Mouse (Mus musculus) macrophage (primary cell): ENCODE measurements at regions not wholly inside any gene's neighbourhood (a gene's known extent, or its start where the extent isn't known, plus 50 kb on each side); places are given as distances from the start of the nearest gene placed in this dataset.

Experiments
- H3K27ac ChIP-seq: fragments of 350-480 bp; formaldehyde crosslinking; 2 replicates; pipeline ENCODE4 v1.9.0; 2021
- H3K36me3 ChIP-seq: fragments of 350-480 bp; formaldehyde crosslinking; 2 replicates; pipeline ENCODE4 v1.9.0; 2021; ENCODE audit errors: inconsistent target
- H3K4me3 ChIP-seq: fragments of 350-480 bp; formaldehyde crosslinking; 2 replicates; pipeline ENCODE4 v1.9.0; 2021; ENCODE audit errors: inconsistent target
- H3K79me2 ChIP-seq: fragments of 350-480 bp; formaldehyde crosslinking; 2 replicates; pipeline ENCODE4 v1.9.0; 2021; ENCODE audit errors: inconsistent target
- WGBS: methylation state at CpG from one replicate; pipeline ENCODE4 v1.1.7; 2026; ENCODE audit warnings: inconsistent platforms; ENCODE audit not compliant: missing documents; 5-methylcytosine and 5-hydroxymethylcytosine counted together

GRCm38 (mm10) chr3:27761031-27761430 lies 49.9 kb upstream of the Fndc3b start:
- H3K27ac ChIP-seq: no peak overlapping the region
- 97% methylated on average over 2 of the region's 2 CpGs for WGBS
- H3K4me3 ChIP-seq: no peak overlapping the region
- H3K36me3 ChIP-seq: no peaks in the 10 kb centered on the region
- no peaks in the 10 kb centered on the region for H3K79me2 ChIP-seq
